Mouse (Mus musculus): Measurements from ENCODE around the gene Rrm2. TPM values are rescaled to one million over a fixed set of nuclear protein-coding genes. Genes with fewer than 3 reads are reported as not detected.

Rrm2 gene
- total RNA-seq (2021): 1 to 10 TPM; 3.6 to 4.8 TPM

DNA sequence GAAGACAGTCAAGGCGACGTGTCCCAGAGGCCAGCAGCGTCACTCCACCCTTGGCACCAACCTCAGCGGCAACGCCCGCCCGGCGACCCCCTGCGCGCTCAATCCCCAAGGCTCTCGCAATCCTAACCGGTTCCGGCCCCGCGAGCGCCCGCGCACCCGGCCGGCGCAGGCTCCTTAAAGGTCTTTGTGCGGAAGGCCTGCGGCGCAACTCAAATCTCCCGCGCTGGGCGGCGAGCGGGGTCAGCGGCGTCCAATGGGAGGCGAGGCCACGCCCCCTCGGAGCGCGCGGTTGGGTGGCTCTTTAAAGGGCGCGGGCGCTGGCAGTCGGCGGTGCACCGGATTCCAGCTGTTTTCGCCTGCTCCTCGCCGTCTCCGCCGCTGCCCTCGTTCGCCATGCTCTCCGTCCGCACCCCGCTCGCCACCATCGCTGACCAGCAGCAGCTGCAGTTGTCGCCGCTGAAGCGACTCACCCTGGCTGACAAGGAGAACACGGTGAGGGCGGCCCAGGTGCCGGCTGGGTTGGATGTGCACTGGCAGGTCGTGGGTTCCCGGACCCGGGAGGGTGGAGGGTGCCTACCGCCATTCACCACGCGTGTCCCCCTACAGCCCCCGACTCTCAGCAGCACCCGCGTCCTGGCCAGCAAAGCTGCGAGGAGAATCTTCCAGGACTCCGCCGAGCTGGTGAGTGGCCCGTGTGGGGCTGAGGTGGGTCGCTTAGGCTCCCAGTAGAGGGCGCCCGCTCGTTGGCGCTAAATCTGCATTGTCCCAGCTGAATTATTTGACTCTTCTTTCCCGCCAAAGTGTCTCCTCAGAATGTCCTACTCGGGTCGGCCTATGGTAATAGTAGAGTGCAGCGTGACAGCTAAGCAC is at the start of gene Rrm2:
Rrm2 (plus strand) TSS at position 288 of the 870 bp plus-strand sequence.
- intact Hi-C loops (cut with DNase I): no loop called here
- peak; percentile 84 for DNase-seq (ENCODE audit: low spot score)

DNA sequence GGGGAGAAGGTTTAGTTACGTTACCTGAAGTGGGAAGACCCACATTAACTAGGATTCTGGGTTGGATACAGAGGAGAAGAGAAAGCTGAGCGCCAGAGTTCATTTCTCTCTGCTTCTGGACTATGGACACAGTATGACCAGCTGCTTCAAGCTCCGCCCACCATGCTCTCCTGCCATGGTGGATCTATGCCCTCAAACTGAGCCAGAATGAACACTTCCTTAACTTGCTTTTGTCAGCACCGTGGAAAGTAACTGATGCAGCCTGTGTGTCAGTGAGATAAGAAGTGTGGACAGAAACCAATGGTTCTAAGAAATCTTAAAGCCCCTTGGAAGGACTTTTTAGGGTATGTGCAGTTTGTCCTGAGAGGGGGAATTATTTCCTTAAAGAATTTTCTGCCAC is 49.0 kb upstream of the Rrm2 start:
- intact Hi-C loops (cut with DNase I): no loop called here
- no peak for DNase-seq (ENCODE audit: low spot score)

GRCm38 (mm10) chr12:24659923-24660322 is 48.1 kb upstream of the Rrm2 start:
- no peak for DNase-seq (ENCODE audit: low spot score)
- intact Hi-C loops (cut with DNase I): no loop called here

DNA sequence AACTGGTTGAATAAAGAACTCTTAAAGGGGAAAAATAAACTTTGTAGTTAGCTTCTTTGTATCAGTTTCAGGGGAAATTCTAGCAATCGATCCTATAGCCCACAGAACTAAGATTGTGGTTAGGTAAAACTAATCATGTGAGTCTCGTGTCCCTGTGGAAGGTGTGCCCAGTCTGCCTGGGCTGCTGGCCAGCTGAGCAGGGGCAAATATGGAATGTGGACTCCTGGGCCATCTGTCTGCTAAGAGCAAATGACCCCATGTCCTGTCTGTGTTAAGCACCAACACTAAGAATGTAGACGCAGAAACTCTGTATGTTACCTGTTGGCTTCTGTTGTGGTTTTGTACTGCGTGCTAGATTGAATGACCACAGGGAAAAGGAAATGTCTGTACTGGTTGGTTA is 46.9 kb upstream of the Rrm2 start:
- intact Hi-C loops (cut with DNase I): no loop called here
- DNase-seq (ENCODE audit: low spot score): no peak

DNA sequence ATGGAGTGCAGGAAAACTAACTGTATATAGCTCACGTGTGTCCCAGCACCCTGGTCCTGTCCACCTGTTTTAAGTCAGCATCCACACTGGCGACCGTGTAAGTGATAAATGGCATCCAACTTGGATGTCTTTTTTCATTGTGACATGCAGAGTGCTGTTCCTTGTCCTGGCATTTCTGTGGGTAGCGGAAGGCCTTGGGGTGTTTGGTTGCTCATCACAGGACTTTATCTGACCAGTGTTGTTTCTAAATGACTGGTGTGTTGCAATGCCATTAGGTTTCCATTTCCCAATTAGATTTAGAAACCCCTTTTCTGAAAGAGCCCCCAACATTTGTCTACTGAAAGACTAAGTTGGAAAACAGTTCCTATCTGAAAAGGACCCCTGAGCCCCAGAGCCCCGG is 45.9 kb upstream of the Rrm2 start:
- intact Hi-C loops (cut with DNase I): no loop called here
- no peak for DNase-seq (ENCODE audit: low spot score)

- intact Hi-C loops (cut with DNase I): loop anchor here (2.0 to 5.0 kb wide), 2 partner anchors 25 to 78 kb away; no protein-coding TSS in a partner anchor
- peak; percentile 68 for DNase-seq (ENCODE audit: low spot score)
Observed at GRCm38 (mm10) chr12:24680096-24680491, 27.9 kb upstream of the Rrm2 start.

- no peak for DNase-seq (ENCODE audit: low spot score)
- intact Hi-C loops (cut with DNase I): loop anchor here (2.0 to 5.0 kb wide), 2 partner anchors 26 to 78 kb away; no protein-coding TSS in a partner anchor
Observed at GRCm38 (mm10) chr12:24680492-24681285, 27.4 kb upstream of the Rrm2 start.

- DNase-seq (ENCODE audit: low spot score): peak; percentile 20
- intact Hi-C loops (cut with DNase I): loop anchor here (2.0 to 5.0 kb wide), 2 partner anchors 27 to 79 kb away; no protein-coding TSS in a partner anchor
Observed at GRCm38 (mm10) chr12:24681286-24682023, 26.6 kb upstream of the Rrm2 start, which contains the start of gene Cys1. TSS of gene Cys1 (minus strand) at chr12:24681813.

DNA sequence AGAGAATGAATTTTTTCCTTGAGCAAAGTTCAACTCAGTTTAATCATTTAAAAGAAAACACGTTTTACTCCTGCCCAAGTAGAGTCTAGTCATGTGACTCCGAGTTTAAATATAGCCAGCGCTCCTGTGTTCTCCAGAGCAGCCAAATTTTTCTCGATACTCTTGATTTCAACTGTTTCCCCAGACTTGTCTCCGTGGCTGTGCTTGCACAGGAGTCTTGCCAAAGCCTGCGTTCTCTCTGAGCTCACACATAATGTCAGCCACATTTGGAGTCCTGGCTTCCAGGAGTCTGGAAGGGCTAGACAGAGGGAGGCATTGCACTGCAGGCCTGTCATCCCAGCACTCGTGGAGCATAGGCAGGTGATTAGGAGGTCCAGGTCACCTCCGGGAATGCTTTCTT is 25.5 kb upstream of the Rrm2 start:
- intact Hi-C loops (cut with DNase I): loop anchor here (5.0 kb wide), 1 partner anchor 80 kb away; no protein-coding TSS in a partner anchor
- DNase-seq (ENCODE audit: low spot score): peak; percentile 56

DNA sequence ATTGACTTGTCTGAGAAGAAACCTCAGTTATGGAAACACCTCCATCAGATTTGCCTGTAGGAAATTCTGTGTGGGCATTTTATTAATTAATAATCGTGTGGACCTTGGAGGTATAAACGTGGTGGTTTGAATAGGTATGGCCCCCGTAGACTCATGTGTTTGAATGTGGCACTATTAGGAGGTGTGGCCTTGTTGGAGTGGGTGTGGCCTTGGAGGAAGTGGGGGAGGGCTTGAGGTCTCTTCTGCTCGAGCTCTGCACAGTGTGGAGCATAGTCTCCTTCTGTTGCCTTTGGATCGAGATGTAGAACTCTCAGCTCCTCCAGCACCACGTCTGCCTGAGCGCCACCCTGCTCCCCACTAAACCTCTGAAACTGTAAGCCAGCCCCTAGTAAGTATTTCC is 24.6 kb upstream of the Rrm2 start:
- DNase-seq (ENCODE audit: low spot score): no peak
- intact Hi-C loops (cut with DNase I): loop anchor here (5.0 kb wide), 1 partner anchor 81 kb away; no protein-coding TSS in a partner anchor

- no peak for DNase-seq (ENCODE audit: low spot score)
- intact Hi-C loops (cut with DNase I): no loop called here
Observed at GRCm38 (mm10) chr12:24686038-24686695, 21.9 kb upstream of the Rrm2 start.

DNA sequence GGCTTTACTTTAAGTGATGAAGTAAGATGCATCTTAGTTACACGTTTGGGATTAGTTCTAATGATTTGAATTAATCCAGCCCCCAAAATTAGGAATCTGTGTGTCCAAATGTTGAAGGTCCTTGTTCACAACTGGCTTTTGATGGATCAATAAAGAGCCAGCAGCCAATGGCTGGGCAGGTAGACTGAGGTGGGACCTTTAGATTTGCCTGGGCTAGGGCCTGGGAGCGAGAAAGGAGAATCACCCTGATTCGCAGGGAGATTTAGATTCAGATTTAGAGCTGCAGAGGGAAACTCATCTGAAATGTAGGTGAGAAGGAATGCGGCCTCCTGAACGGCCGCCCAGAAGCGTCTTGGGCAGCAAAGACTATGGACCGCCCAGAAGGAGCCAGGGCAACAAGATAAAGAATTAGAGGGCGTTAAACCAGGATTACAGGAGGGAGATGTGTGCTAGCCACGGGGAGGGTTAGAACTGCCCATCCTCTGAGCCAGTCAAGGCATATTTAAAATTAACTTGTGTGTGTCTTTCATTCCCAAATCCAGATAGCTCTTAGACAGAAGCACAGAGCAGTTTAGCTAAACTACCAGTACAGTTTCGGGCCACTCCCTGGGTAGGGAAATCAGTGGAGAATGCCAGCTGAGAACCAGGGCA is 21.2 kb upstream of the Rrm2 start:
- intact Hi-C loops (cut with DNase I): no loop called here
- no peak for DNase-seq (ENCODE audit: low spot score)

DNA sequence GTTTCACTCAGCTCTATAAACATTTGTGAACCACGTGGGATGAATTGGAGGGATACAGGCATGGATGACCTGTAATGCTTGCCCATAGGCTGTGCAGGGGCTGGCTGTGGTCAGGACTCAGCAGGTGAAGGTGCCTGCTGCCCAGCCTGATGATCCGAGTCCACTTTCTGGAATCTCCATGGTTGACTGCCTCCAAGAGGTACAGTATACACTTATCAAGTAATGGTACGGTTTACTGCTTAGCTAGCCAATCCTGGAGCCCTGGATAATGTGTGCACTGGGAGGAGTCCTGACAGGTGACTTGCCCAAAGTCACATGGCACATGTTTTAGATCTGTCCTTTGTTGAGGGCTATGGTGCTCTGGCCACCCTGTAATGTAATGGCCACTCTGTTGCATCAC is 17.7 kb upstream of the Rrm2 start:
- intact Hi-C loops (cut with DNase I): no loop called here

GRCm38 (mm10) chr12:24696500-24697483 is 11.2 kb upstream of the Rrm2 start:
- intact Hi-C loops (cut with DNase I): loop anchor here (1.0 to 5.0 kb wide), 4 partner anchors 18 to 226 kb away; no protein-coding TSS in a partner anchor
- peak; percentile 66 for DNase-seq (ENCODE audit: low spot score)

More for the DNA sequence above, 17.7 kb upstream of the Rrm2 start:
- no peak for DNase-seq (ENCODE audit: low spot score)

- intact Hi-C loops (cut with DNase I): loop anchor here (1.0 to 5.0 kb wide), 4 partner anchors 19 to 227 kb away; no protein-coding TSS in a partner anchor
- no peak for DNase-seq (ENCODE audit: low spot score)
Observed at GRCm38 (mm10) chr12:24697484-24698204, 10.4 kb upstream of the Rrm2 start.

DNA sequence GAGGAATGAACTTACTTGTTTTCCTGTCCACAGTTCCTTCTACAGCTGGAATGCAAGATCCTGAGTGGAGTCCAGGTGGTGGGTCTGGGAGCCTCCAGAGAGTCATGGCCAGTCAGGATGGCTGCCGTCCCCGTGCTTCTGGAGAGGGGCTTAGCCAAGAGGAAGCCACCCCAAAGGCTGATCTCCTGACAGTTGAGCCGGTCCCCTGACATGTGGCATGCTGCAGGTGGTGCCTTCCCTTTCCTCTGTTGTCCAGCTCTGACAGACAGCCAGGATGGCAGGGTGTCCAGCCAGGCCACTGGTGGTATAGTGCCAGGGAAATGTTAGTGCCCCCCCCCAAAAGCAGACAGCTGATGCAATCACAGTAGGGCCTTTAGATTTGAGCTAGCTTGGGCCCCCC is 9.5 kb upstream of the Rrm2 start:
- DNase-seq (ENCODE audit: low spot score): no peak
- intact Hi-C loops (cut with DNase I): loop anchor here (5.0 kb wide), 1 partner anchor 71 kb away; no protein-coding TSS in a partner anchor

DNA sequence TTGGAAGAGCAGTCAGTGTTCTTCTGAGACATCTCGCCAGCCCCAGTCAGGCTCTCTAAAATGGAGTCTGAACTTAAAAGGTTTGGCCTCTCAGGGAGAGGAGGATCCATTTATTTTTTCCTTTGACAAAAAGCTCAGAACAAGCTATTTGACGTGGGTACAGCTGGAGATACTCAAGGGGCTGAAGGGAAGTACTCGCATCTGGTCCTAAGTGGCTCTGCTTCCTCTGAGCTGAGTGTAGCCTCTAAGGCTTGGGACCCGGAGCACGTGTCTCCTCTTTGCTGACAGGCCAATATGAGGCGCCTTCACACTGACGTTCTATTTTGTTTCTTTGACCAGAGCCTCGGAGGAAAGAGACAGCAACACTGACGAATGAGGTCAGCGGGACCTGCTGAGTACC is 8.5 kb upstream of the Rrm2 start:
- intact Hi-C loops (cut with DNase I): loop anchor here (5.0 kb wide), 1 partner anchor 72 kb away; no protein-coding TSS in a partner anchor
- no peak for DNase-seq (ENCODE audit: low spot score)

All from heart, postnatal 25 days (tissue).